Mouse (Mus musculus) hindbrain, embryonic 11.5 days (tissue): ENCODE measurements at regions not wholly inside any gene's neighbourhood (a gene's known extent, or its start where the extent isn't known, plus 50 kb on each side); places are given as distances from the start of the nearest gene placed in this dataset.

Experiments used
- ATAC-seq: fragments of 200-750 bp; cut with Nextera tagmentation; 2 replicates; pipeline ENCODE4 v1.8.0; 2017; ENCODE audit warnings: mild to moderate bottlenecking, moderate TSS enrichment, moderate library complexity; ENCODE audit not compliant: low FRiP score
- DNase-seq: peaks from one replicate; pipeline ENCODE4 v3.0.0-alpha.2; 2015; ENCODE audit warnings: low spot score
- H3K27ac ChIP-seq: fragments of 300-500 bp; sonication (generic); 2 replicates; pipeline ENCODE4 v1.5.1; 2014; ENCODE audit warnings: mild to moderate bottlenecking, low read depth, low read length
- H3K27me3 ChIP-seq: fragments of 300-500 bp; sonication (generic); 2 replicates; pipeline ENCODE4 v1.6.1; 2014; ENCODE audit warnings: mild to moderate bottlenecking, low read length, moderate library complexity, mixed read lengths; ENCODE audit not compliant: control insufficient read depth, insufficient read depth
- H3K36me3 ChIP-seq: fragments of 300-500 bp; sonication (generic); 2 replicates; pipeline ENCODE4 v1.6.1; 2014; ENCODE audit warnings: mild to moderate bottlenecking, low read length, moderate library complexity, mixed read lengths; ENCODE audit not compliant: control insufficient read depth, insufficient read depth
- H3K4me1 ChIP-seq: fragments of 300-500 bp; sonication (generic); replicated peaks from 2 replicates; pipeline ENCODE4 v1.6.1; 2014; ENCODE audit warnings: low read length, mixed read lengths; ENCODE audit not compliant: control insufficient read depth, insufficient read depth
- H3K4me2 ChIP-seq: fragments of 300-500 bp; sonication (generic); replicated peaks from 2 replicates; pipeline ENCODE4 v1.6.1; 2014; ENCODE audit warnings: mild to moderate bottlenecking, low read depth, low read length
- H3K4me3 ChIP-seq: fragments of 300-500 bp; sonication (generic); 2 replicates; pipeline ENCODE4 v1.5.1; 2014; ENCODE audit warnings: low read depth, low read length
- H3K9ac ChIP-seq: fragments of 300-500 bp; sonication (generic); 2 replicates; pipeline ENCODE4 v1.6.1; 2014; ENCODE audit warnings: low read depth, low read length
- H3K9me3 ChIP-seq: fragments of 300-500 bp; sonication (generic); 2 replicates; pipeline ENCODE4 v1.6.1; 2016; ENCODE audit warnings: low read length; ENCODE audit not compliant: control insufficient read depth
- WGBS: fragments of 180-500 bp; shearing (Covaris S2); extraction: QIAGEN DNeasy Blood & Tissue Kit; methylation state at CpG from one replicate; pipeline ENCODE4 v1.1.7; 2014; 5-methylcytosine and 5-hydroxymethylcytosine counted together

- 83% methylated on average over 1 of the region's 1 CpGs for WGBS
- no peak for ATAC-seq
- no peak overlapping the region for H3K4me3 ChIP-seq
- no peak overlapping the region for H3K9ac ChIP-seq
- no peak overlapping the region for H3K27ac ChIP-seq
- H3K27me3 ChIP-seq, result no peaks in the 10 kb centered on the region
- no peak overlapping the region for H3K4me2 ChIP-seq
- H3K36me3 ChIP-seq, result no peaks in the 10 kb centered on the region
- no peak for DNase-seq
- H3K9me3 ChIP-seq, result no peaks in the 10 kb centered on the region
- H3K4me1 ChIP-seq, result no peaks in the 10 kb centered on the region
Measured at GRCm38 (mm10) chr1:113550172-113550571, 1685.5 kb upstream of the Dsel start.

- Histone ChIP-seq H3K4me3 (no peak overlapping the region), H3K27ac (no peak overlapping the region), H3K4me2 (no peak overlapping the region), H3K4me1 (no peaks in the 10 kb centered on the region), H3K27me3 (no peaks in the 10 kb centered on the region), H3K9me3 (no peaks in the 10 kb centered on the region), H3K9ac (no peak overlapping the region), H3K36me3 (no peaks in the 10 kb centered on the region)
- ATAC-seq (no peak), DNase-seq (no peak)
Measured at GRCm38 (mm10) chr1:113539981-113540380, 1675.3 kb upstream of the Dsel start.

GRCm38 (mm10) chr1:113530553-113530952 lies 1665.8 kb upstream of the Dsel start:
- H3K4me2 ChIP-seq, result no peak overlapping the region
- WGBS, result 87% methylated on average over 3 of the region's 3 CpGs
- ATAC-seq, result no peak
- no peak overlapping the region for H3K9ac ChIP-seq
- no peak overlapping the region for H3K4me3 ChIP-seq
- no peaks in the 10 kb centered on the region for H3K9me3 ChIP-seq
- DNase-seq, result no peak
- H3K36me3 ChIP-seq, result no peaks in the 10 kb centered on the region
- H3K27ac ChIP-seq, result no peak overlapping the region
- H3K27me3 ChIP-seq, result no peaks in the 10 kb centered on the region
- H3K4me1 ChIP-seq, result no peaks in the 10 kb centered on the region

- Histone ChIP-seq H3K9ac (no peak overlapping the region), H3K4me1 (no peaks in the 10 kb centered on the region), H3K27me3 (no peaks in the 10 kb centered on the region), H3K9me3 (no peaks in the 10 kb centered on the region), H3K36me3 (no peaks in the 10 kb centered on the region), H3K4me3 (no peak overlapping the region), H3K27ac (no peak overlapping the region), H3K4me2 (no peak overlapping the region)
- WGBS, result 63% methylated on average over 2 of the region's 2 CpGs
- DNase-seq (no peak), ATAC-seq (no peak)
Measured at GRCm38 (mm10) chr1:113495987-113496386, 1631.3 kb upstream of the Dsel start.

GRCm38 (mm10) chr1:113490243-113491003 lies 1625.7 kb upstream of the Dsel start:
- Histone ChIP-seq H3K4me3 (no peak overlapping the region), H3K27ac (no peak overlapping the region), H3K36me3 (no peaks in the 10 kb centered on the region), H3K9me3 (no peaks in the 10 kb centered on the region), H3K27me3 (no peaks in the 10 kb centered on the region), H3K9ac (no peak overlapping the region), H3K4me2 (no peak overlapping the region), H3K4me1 (no peaks in the 10 kb centered on the region)
- no peak for ATAC-seq
- 88% methylated on average over 5 of the region's 5 CpGs for WGBS
- DNase-seq, result no peak

- WGBS, result 81% methylated on average over 7 of the region's 7 CpGs
- Histone ChIP-seq H3K4me2 (no peak overlapping the region), H3K36me3 (no peaks in the 10 kb centered on the region), H3K27ac (no peak overlapping the region), H3K9ac (no peak overlapping the region), H3K4me1 (no peaks in the 10 kb centered on the region), H3K9me3 (no peaks in the 10 kb centered on the region), H3K4me3 (no peak overlapping the region), H3K27me3 (no peaks in the 10 kb centered on the region)
- no peak for DNase-seq
- ATAC-seq, result no peak
Measured at GRCm38 (mm10) chr1:113456538-113457273, 1592.0 kb upstream of the Dsel start.

- Histone ChIP-seq H3K9me3 (no peaks in the 10 kb centered on the region), H3K27ac (no peak overlapping the region), H3K9ac (no peak overlapping the region), H3K4me1 (no peaks in the 10 kb centered on the region), H3K36me3 (no peaks in the 10 kb centered on the region), H3K27me3 (no peaks in the 10 kb centered on the region), H3K4me2 (no peak overlapping the region), H3K4me3 (no peak overlapping the region)
- ATAC-seq (no peak), DNase-seq (no peak)
- WGBS, result 71% methylated on average over 1 of the region's 1 CpGs
Measured at GRCm38 (mm10) chr1:113433701-113434100, 1569.0 kb upstream of the Dsel start.

GRCm38 (mm10) chr1:113431266-113431665 lies 1566.5 kb upstream of the Dsel start:
- no peak overlapping the region for H3K4me3 ChIP-seq
- no peaks in the 10 kb centered on the region for H3K9me3 ChIP-seq
- no peaks in the 10 kb centered on the region for H3K27me3 ChIP-seq
- ATAC-seq (no peak), DNase-seq (no peak)
- no peak overlapping the region for H3K4me2 ChIP-seq
- no peak overlapping the region for H3K9ac ChIP-seq
- no peak overlapping the region for H3K27ac ChIP-seq
- no peaks in the 10 kb centered on the region for H3K36me3 ChIP-seq
- no peaks in the 10 kb centered on the region for H3K4me1 ChIP-seq

GRCm38 (mm10) chr1:113412858-113413257 lies 1548.1 kb upstream of the Dsel start:
- 72% methylated on average over 3 of the region's 3 CpGs for WGBS
- Histone ChIP-seq H3K4me3 (no peak overlapping the region), H3K36me3 (no peaks in the 10 kb centered on the region), H3K9ac (no peak overlapping the region), H3K4me2 (no peak overlapping the region), H3K4me1 (no peaks in the 10 kb centered on the region), H3K27ac (no peak overlapping the region), H3K9me3 (no peaks in the 10 kb centered on the region), H3K27me3 (no peaks in the 10 kb centered on the region)
- DNase-seq (no peak), ATAC-seq (no peak)
